Mouse (Mus musculus) kidney, adult 2 months (tissue): Measurements from ENCODE around the gene Mecom.

Experiments used
- CTCF ChIP-seq: fragments of 200-500 bp; conservative IDR thresholded peaks from 2 replicates; pipeline ENCODE4 v1.5.1; 2011; ENCODE audit warnings: low read depth, mild to moderate bottlenecking, control low read depth, low read length, moderate library complexity, mixed read lengths; ENCODE audit not compliant: insufficient read depth, insufficient read length
- POLR2A ChIP-seq: fragments of 200-500 bp; IDR thresholded peaks from one replicate; pipeline ENCODE4 v1.6.1; 2011; ENCODE audit warnings: low read depth, low read length, control low read depth

DNA sequence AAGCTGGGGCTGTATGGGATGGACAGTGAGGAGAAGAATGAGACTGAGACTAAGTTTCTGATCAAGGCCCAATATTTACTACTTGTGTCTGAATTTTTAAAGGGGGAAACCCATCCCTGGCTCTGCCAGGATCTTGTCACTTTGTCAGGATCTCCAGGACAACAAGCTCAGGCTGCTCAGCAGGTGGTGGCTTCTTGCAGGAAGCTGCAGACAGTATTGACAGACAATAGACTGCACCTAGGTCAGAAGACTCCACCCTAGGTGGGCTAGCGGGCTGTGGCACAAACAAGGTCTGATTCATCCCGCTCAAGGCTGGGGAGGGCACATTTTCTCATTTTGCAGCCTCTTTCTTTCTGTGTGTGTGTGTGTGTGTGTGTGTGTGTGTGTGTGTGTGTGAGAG, 25.7 kb upstream of the Mecom start:
- TF ChIP-seq POLR2A: no peak
- TF ChIP-seq CTCF: no peak
